Mouse (Mus musculus) olfactory bulb, adult 2 months (tissue): Measurements from ENCODE around the gene Ksr2.

Source experiments
- CTCF ChIP-seq: fragments of 200-500 bp; IDR thresholded peaks from 2 replicates; pipeline ENCODE4 v1.5.1; 2012; ENCODE audit warnings: low read depth, mild to moderate bottlenecking, low read length, moderate library complexity; ENCODE audit not compliant: insufficient read depth
- POLR2A ChIP-seq: fragments of 200-500 bp; IDR thresholded peaks from 2 replicates; pipeline ENCODE4 v1.6.1; 2012; ENCODE audit warnings: mild to moderate bottlenecking, low read depth, low read length, moderate library complexity; ENCODE audit not compliant: insufficient read depth

GRCm38 (mm10) chr5:117399281-117399680, 14.5 kb upstream of the Ksr2 start:
- TF ChIP-seq CTCF (no peak), POLR2A (no peak)
